Mouse (Mus musculus) cerebellum, adult 9-11 months (tissue): ENCODE results near the gene Dusp15.
A peak's percentile ranks its signal among the peaks of the same experiment; 100 is the strongest.

Source experiments
- DNase-seq: peaks from one replicate; pipeline ENCODE4 v3.0.0; 2022

The Dusp15 gene

DNA sequence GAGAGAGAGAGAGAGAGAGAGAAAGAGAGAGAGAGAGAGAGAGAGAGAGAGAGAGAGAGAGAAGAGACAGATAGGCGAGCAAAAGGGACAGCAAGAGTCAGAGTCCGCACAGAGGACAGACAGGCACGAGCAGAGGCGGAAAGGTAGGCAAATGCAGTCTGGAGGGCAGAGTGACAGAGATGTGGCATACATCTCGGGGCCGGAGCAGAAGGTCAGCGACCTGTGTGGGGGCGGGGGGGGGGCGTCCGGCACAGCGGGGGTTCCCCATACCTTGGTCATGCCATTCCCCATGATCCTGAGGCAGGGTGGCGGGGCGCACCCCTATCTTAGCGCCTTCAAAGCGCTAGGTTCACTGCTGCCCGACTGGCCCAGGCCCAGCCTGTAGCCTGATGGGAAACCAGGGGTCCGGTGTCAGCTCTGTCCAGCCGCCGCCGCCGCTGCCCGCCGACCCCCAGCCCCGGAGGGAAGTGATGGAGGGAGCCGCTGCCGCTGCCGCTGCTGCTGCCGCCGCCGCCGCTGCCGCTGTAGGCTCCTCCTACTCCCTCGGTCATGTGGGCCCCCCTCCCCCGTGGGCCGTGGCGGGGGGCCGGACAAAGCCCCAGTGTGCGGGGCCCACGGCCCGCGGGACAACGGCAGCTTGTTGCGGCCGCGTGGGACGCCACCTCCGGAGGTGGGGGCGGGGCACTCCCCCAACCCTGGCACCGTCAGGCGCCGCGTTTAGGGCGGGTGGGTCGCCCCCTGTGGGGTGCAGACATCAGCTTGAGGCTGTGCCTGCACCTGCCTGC lies at the start of gene Dusp15:
Gene Dusp15, minus strand, starts transcription at position 634 of the 785 bp plus-strand sequence.
- peak; percentile 68 for DNase-seq

DNA sequence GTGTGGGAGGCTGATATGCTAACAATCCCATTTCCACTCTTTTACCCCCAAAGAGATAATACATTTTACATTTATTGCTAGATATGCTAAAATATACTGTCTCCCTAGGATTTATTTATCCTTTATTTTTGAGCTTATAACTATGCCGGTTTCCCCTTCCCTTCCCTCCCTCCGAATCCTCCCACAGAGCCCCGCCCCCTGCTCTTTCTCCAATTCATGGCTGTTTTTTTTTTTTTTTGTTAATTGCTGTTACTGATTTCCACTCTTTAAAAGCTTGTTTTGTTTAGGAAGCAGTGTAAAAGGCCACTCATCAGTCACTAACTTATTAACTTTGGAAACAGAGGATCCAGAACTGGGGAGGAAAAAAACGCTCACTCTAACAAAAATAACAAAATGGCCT lies 45.5 kb upstream of the Dusp15 start:
- DNase-seq, result no peak

- no peak for DNase-seq
Measured at GRCm38 (mm10) chr2:152991529-152991928, 40.0 kb upstream of the Dusp15 start.

GRCm38 (mm10) chr2:152985582-152985981 lies 34.1 kb upstream of the Dusp15 start:
- no peak for DNase-seq

- DNase-seq, result no peak
Measured at GRCm38 (mm10) chr2:152976991-152977390, 25.5 kb upstream of the Dusp15 start.

- DNase-seq, result no peak
Measured at GRCm38 (mm10) chr2:152965555-152965954, 14.1 kb upstream of the Dusp15 start.

DNA sequence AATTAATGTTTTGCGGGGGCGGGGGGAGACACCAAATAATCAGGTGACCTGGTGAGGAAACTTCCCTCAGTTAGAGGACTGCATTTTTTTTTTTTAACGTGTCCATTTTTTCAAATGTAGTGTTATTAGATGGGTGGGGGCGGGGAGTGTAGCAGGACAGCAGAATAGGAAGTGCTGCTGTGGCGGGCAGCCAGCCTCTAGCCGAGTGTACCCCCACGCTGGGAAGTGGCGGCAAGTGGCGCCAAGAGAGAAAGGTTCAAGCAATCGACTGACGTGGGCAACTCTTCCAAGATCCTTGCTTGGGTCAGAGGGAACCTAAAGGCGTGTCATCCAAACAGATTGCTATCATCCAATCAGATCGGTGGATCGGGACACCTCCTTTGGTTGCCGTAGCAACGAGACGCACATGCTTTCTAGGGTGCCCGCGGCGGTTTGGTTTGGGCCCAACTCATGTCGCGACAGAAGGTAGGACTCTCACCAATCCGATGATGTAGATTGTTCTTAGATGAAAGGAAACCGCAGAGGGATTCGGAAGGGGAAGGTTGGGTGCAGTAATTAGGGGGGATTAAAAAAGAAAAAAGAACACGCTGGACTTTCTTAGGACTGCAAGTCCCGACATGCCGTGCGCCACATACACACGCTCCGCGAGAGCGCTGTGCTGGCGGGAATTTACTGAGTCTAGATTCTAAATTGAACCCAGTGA lies 10.7 kb upstream of the Dusp15 start, which contains the start of gene Ttll9:
Gene Ttll9, plus strand, starts transcription at position 395 of the 703 bp plus-strand sequence.
- DNase-seq, result peak; percentile 85

DNA sequence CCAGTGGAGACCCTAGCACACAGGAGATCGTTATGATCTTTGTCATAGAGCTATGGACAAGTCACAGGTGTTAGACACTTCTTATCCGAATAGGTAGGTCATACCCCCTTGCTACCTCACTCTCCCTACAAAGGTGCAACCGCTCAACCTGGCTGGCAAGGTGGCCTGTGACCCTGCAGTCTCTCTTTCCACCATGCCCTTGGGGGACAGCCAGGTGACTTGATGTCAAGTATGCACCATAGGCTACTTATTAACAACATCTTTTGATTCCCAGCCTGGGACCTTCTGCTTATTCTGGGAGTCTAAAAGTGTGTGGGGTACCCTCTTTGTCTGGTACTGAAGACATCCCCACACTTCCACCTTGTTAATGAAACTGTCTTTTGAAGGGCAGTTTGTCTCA lies 6.6 kb upstream of the Dusp15 start:
- DNase-seq, result no peak

- no peak for DNase-seq
Measured at GRCm38 (mm10) chr2:152951850-152952720, 587 bp upstream of the Dusp15 start.

- peak; percentile 47 for DNase-seq
Measured at GRCm38 (mm10) chr2:152950358-152951064, 987 bp downstream of the Dusp15 start.

- no peak for DNase-seq
Measured at GRCm38 (mm10) chr2:152948438-152949020, 3.0 kb downstream of the Dusp15 start.

GRCm38 (mm10) chr2:152947098-152947497 lies 4.4 kb downstream of the Dusp15 start:
- DNase-seq, result peak; percentile 56

DNA sequence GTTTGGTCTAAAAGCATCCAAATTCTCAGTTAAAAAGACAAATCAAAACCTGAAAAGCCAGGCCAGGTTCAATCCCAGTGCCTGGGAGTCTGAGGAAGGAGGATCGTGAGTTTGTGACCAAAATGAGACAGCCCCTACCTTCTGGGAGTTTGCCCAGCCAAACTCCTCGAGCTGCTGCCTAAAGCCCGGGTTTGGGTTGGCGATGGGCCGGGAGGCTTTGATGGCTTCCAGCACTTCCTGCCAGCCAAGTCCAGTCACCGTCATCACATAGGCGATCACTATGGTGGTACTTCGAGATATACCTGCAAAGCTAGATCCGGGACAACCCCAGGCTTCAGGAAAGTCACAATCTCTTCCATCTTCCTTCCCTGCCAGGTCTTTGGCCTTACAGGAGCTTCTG lies 7.5 kb downstream of the Dusp15 start:
- DNase-seq, result no peak

- no peak for DNase-seq
Measured at GRCm38 (mm10) chr2:152943568-152943967, 7.9 kb downstream of the Dusp15 start.

- DNase-seq, result no peak
Measured at GRCm38 (mm10) chr2:152942898-152943515, 8.5 kb downstream of the Dusp15 start.

GRCm38 (mm10) chr2:152941776-152942175 lies 9.7 kb downstream of the Dusp15 start:
- DNase-seq, result no peak

DNA sequence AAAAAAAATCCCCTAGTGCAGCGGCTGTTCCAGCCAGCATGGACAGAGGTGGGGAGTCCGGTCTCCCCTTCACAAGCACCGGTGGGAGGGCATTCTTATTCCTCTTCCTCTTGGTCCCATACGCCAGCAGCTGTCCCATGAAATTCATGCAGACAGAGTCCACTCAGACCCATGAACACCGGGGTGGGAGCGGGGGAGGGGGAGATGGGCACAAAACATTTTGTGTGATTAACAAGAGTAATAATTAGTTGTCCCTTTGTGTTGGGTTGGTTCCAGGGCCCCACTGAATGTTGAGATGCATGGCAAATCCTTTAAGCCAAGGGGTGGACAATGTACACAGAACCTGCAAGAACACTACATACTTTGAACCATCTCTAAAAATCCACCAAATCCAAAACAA lies 10.4 kb downstream of the Dusp15 start:
- no peak for DNase-seq

- DNase-seq, result peak; percentile 46
Measured at GRCm38 (mm10) chr2:152939846-152940245, 11.7 kb downstream of the Dusp15 start.

DNA sequence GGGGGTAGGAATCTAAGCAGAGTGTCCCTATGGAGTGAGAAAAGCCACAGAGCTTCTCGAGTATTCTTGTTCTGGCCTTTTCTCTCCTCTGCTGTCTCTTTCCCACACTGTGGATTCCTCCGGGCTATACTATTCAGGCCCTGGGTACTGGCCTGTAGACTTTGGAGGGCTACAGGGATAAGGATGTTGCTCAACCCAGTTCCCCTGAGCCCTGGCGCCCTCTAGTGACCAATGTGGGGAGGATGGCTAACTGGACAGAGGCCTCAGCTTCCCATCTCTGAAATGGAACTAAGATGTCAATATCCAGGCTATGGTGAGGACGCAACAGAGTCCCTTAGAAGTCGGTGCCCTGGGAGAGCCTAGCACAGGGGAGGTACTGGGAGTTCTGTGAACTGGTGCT lies 17.9 kb downstream of the Dusp15 start:
- DNase-seq, result no peak

DNA sequence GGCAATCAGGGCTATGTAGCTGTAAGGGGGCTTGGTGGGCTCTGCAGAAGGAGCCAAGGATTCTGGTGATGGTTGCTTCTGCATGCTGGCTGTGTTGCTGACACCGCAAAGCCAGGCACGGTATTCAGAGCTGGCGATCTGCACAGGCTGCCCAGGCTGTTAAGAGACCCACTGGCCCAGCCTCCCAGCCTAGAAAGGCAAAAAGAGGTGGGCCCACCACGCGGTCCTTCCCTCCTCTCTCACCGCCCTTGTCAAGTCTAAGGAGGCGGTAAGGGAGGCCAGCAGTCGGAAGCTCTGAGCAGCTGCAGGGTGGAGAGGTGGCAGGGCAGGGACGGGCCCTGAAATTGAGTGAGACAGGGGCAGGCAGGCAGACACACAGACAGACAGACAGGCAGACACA lies 18.4 kb downstream of the Dusp15 start, which contains the start of gene Foxs1:
Gene Foxs1, minus strand, starts transcription at position 161 of the 400 bp plus-strand sequence.
- DNase-seq, result no peak

GRCm38 (mm10) chr2:152931456-152932160 lies 19.9 kb downstream of the Dusp15 start:
- DNase-seq, result no peak
